ENCODE assay signal across 13 mouse cellular contexts in the genomic region with DNA sequence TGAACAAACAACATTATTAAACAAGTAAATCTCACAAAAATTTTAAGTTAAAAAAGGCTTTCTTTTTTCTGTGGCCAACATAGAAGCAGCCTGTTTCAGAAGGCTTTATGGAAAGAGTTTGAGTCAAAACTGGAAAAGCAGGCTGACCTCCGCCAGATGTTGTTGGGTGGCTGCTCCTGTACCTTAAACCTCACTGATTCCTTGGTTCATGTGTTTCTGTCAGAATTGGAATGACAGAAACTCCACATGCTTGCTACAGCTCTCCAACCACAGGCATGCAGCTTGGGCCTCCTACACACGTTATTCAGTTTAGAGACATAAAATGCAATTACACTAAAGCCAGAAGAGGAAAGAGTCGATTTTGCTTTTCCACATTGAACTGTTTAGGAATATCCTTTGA.
"Had no signal": no experiment of that assay in that cellular context is flagged by ENCODE, and none has a peak within 500 bp of the region (broad histone marks: within the 10 kb centered on the region; RNA-seq: fewer than 3 reads in every experiment).

No protein-coding gene starts in this region.

- H3K4me2 ChIP-seq: kidney, embryonic 15.5 days; limb, embryonic 13.5 days; liver, embryonic 13.5 days; midbrain, embryonic 11.5 days had no signal

- DNase-seq: kidney, postnatal 14 days; kidney, postnatal 4 days; left cerebral cortex, postnatal 4 days; liver, embryonic 13.5 days; lung, adult 2 months; lung, postnatal 14 days; lung, postnatal 4 days; midbrain, embryonic 14.5 days; thymus, adult 18-20 months; thymus, postnatal 36 days had no signal

- H3K4me1 ChIP-seq: kidney, embryonic 15.5 days; liver, embryonic 13.5 days had no signal

- H3K9ac ChIP-seq: kidney, embryonic 15.5 days; limb, embryonic 13.5 days; liver, embryonic 13.5 days had no signal

- H3K4me3 ChIP-seq: kidney, embryonic 15.5 days; limb, embryonic 13.5 days; liver, embryonic 13.5 days had no signal

- H3K27me3 ChIP-seq: kidney, embryonic 15.5 days; limb, embryonic 13.5 days; liver, embryonic 13.5 days had no signal

- H3K27ac ChIP-seq: kidney, embryonic 15.5 days; limb, embryonic 13.5 days; liver, embryonic 13.5 days had no signal

- H3K9me3 ChIP-seq: kidney, embryonic 15.5 days; limb, embryonic 13.5 days; liver, embryonic 13.5 days had no signal

- H3K36me3 ChIP-seq: kidney, embryonic 15.5 days; limb, embryonic 13.5 days; liver, embryonic 13.5 days had no signal
